Mouse (Mus musculus) midbrain, embryonic 10.5 days (tissue): ENCODE measurements around the gene Rrp9. TPM values are rescaled to one million over a fixed set of nuclear protein-coding genes. Genes with fewer than 3 reads are reported as not detected.
A peak's percentile ranks its signal among the peaks of the same experiment; 100 is the strongest.

Experiments
- DNase-seq: peaks from one replicate; pipeline ENCODE4 v3.0.0-alpha.2; 2017; ENCODE audit warnings: low spot score
- H3K27ac ChIP-seq: fragments of 300-500 bp; sonication (generic); replicated peaks from 2 replicates; pipeline ENCODE4 v1.5.1; 2016; ENCODE audit warnings: mild to moderate bottlenecking
- H3K27me3 ChIP-seq: fragments of 300-500 bp; sonication (generic); 2 replicates; pipeline ENCODE4 v1.6.1; 2016; ENCODE audit warnings: low read depth, mild to moderate bottlenecking; ENCODE audit not compliant: poor library complexity, severe bottlenecking
- H3K36me3 ChIP-seq: fragments of 300-500 bp; sonication (generic); 2 replicates; pipeline ENCODE4 v1.6.1; 2016; ENCODE audit warnings: mild to moderate bottlenecking, moderate library complexity
- H3K4me1 ChIP-seq: fragments of 300-500 bp; sonication (generic); 2 replicates; pipeline ENCODE4 v1.6.1; 2016
- H3K4me3 ChIP-seq: fragments of 300-500 bp; sonication (generic); 2 replicates; pipeline ENCODE4 v1.5.1; 2016; ENCODE audit warnings: mild to moderate bottlenecking, moderate library complexity
- H3K9me3 ChIP-seq: fragments of 300-500 bp; sonication (generic); replicated peaks from 2 replicates; pipeline ENCODE4 v1.6.1; 2016; ENCODE audit warnings: mild to moderate bottlenecking
- WGBS: fragments of 180-500 bp; shearing (Covaris S2); methylation state at CpG from one replicate; pipeline ENCODE4 v1.1.7; 2016; 5-methylcytosine and 5-hydroxymethylcytosine counted together
- polyA plus RNA-seq: library from polyadenylated mRNA; unstranded; fragments of >200 nt; fragmentation: Nextera tagmentation; extraction: Ambion mirVana; gene quantifications from 2 replicates; pipeline ENCODE4 v1.2.1, GENCODE M21; 2016

Rrp9 gene
- polyA plus RNA-seq, 1 experiment from 2014 or later: 74.9 TPM

GRCm38 (mm10) chr9:106469776-106470175 is 6.0 kb upstream of the Rrp9 start:
- Histone ChIP-seq H3K4me1 (peaks cover 55% of the 10 kb centered on the region), H3K27me3 (peaks cover 28% of the 10 kb centered on the region), H3K4me3 (no peak overlapping the region), H3K27ac (no peak overlapping the region), H3K36me3 (peaks cover 14% of the 10 kb centered on the region), H3K9me3 (no peaks in the 10 kb centered on the region)
- WGBS: 78% methylated on average over 9 of the region's 9 CpGs
- no peak for DNase-seq

- Histone ChIP-seq H3K27me3 (peaks cover 16% of the 10 kb centered on the region), H3K4me3 (peak overlapping the region; percentile 31), H3K36me3 (peaks cover 2% of the 10 kb centered on the region), H3K4me1 (peaks cover 57% of the 10 kb centered on the region), H3K9me3 (no peaks in the 10 kb centered on the region), H3K27ac (0 out of 2 replicates have a peak overlapping the region, but pooled peaks have one; percentile 56)
- WGBS: 64% methylated on average over 14 of the region's 14 CpGs
- DNase-seq: no peak
These were observed 4.6 kb upstream of the Rrp9 start for GRCm38 (mm10) chr9:106470991-106471750.

- DNase-seq: peak; percentile 48
- peak overlapping the region; percentile 31 for H3K4me3 ChIP-seq
- 11% methylated on average over 5 of the region's 5 CpGs for WGBS
- peaks cover 14% of the 10 kb centered on the region for H3K27me3 ChIP-seq
- no peaks in the 10 kb centered on the region for H3K36me3 ChIP-seq
- no peaks in the 10 kb centered on the region for H3K9me3 ChIP-seq
- H3K27ac ChIP-seq: 0 out of 2 replicates have a peak overlapping the region, but pooled peaks have one; percentile 56
- H3K4me1 ChIP-seq: peaks cover 63% of the 10 kb centered on the region
These were observed 3.9 kb upstream of the Rrp9 start for GRCm38 (mm10) chr9:106471892-106472291.

GRCm38 (mm10) chr9:106472321-106472720 is 3.4 kb upstream of the Rrp9 start:
- Histone ChIP-seq H3K9me3 (no peaks in the 10 kb centered on the region), H3K4me3 (no peak overlapping the region), H3K27me3 (peaks cover 14% of the 10 kb centered on the region), H3K36me3 (no peaks in the 10 kb centered on the region), H3K4me1 (peaks cover 67% of the 10 kb centered on the region), H3K27ac (peak overlapping the region; percentile 56; the same call in 1 of the 2 replicates)
- WGBS: 71% methylated on average over 4 of the region's 4 CpGs
- DNase-seq: no peak

GRCm38 (mm10) chr9:106473081-106473752 is 2.5 kb upstream of the Rrp9 start:
- no peak overlapping the region for H3K27ac ChIP-seq
- peaks cover 76% of the 10 kb centered on the region for H3K4me1 ChIP-seq
- 93% methylated on average over 16 of the region's 16 CpGs for WGBS
- DNase-seq: no peak
- no peak overlapping the region for H3K4me3 ChIP-seq
- H3K27me3 ChIP-seq: peaks cover 14% of the 10 kb centered on the region
- no peaks in the 10 kb centered on the region for H3K36me3 ChIP-seq
- H3K9me3 ChIP-seq: no peaks in the 10 kb centered on the region

- H3K9me3 ChIP-seq: no peaks in the 10 kb centered on the region
- no peaks in the 10 kb centered on the region for H3K36me3 ChIP-seq
- DNase-seq: no peak
- H3K27me3 ChIP-seq: peaks cover 14% of the 10 kb centered on the region
- WGBS: 76% methylated on average over 5 of the region's 5 CpGs
- H3K27ac ChIP-seq: peak overlapping the region; percentile 84
- no peak overlapping the region for H3K4me3 ChIP-seq
- peaks cover 79% of the 10 kb centered on the region for H3K4me1 ChIP-seq
These were observed 2.0 kb upstream of the Rrp9 start for GRCm38 (mm10) chr9:106473753-106474105.

GRCm38 (mm10) chr9:106474456-106474855 is 1.3 kb upstream of the Rrp9 start:
- Histone ChIP-seq H3K27ac (peak overlapping the region; percentile 84), H3K4me3 (peak overlapping the region; percentile 26), H3K9me3 (no peaks in the 10 kb centered on the region), H3K4me1 (peaks cover 78% of the 10 kb centered on the region), H3K36me3 (peaks cover 6% of the 10 kb centered on the region), H3K27me3 (peaks cover 14% of the 10 kb centered on the region)
- 6% methylated on average over 6 of the region's 6 CpGs for WGBS
- peak; percentile 85 for DNase-seq

- Histone ChIP-seq H3K27ac (peak overlapping the region; percentile 84), H3K27me3 (peaks cover 14% of the 10 kb centered on the region)
These were observed 717 bp upstream of the Rrp9 start for GRCm38 (mm10) chr9:106475046-106475445.

GRCm38 (mm10) chr9:106476002-106476923 is 500 bp downstream of the Rrp9 start:
- no peak for DNase-seq
- 40% methylated on average over 16 of the region's 16 CpGs for WGBS
- Histone ChIP-seq H3K4me3 (peak overlapping the region; percentile 84), H3K36me3 (peaks cover 24% of the 10 kb centered on the region), H3K4me1 (peaks cover 70% of the 10 kb centered on the region), H3K9me3 (no peaks in the 10 kb centered on the region), H3K27ac (peak overlapping the region; percentile 80), H3K27me3 (peaks cover 9% of the 10 kb centered on the region)

More at GRCm38 (mm10) chr9:106475046-106475445, 717 bp upstream of the Rrp9 start:
- no peak for DNase-seq
- Histone ChIP-seq H3K9me3 (no peaks in the 10 kb centered on the region), H3K36me3 (peaks cover 12% of the 10 kb centered on the region), H3K4me1 (peaks cover 72% of the 10 kb centered on the region), H3K4me3 (peak overlapping the region; percentile 24; the same call in 1 of the 2 replicates)
- 73% methylated on average over 7 of the region's 7 CpGs for WGBS

GRCm38 (mm10) chr9:106476924-106477484 is 1.2 kb downstream of the Rrp9 start, which contains the start of gene Parp3:
Gene Parp3 (minus strand): TSS chr9:106476949.
- peaks cover 62% of the 10 kb centered on the region for H3K4me1 ChIP-seq
- no peaks in the 10 kb centered on the region for H3K9me3 ChIP-seq
- peak; percentile 99 for DNase-seq
- peaks cover 7% of the 10 kb centered on the region; the same call in 1 of the 2 replicates for H3K27me3 ChIP-seq
- peaks cover 31% of the 10 kb centered on the region for H3K36me3 ChIP-seq
- peak within 1 kb of the TSS; percentile 80 for H3K27ac ChIP-seq
- peak within 1 kb of the TSS; percentile 84 for H3K4me3 ChIP-seq
- under 1% methylated on average over 41 of the region's 41 CpGs for WGBS

- Histone ChIP-seq H3K9me3 (no peaks in the 10 kb centered on the region), H3K4me3 (peak overlapping the region; percentile 84), H3K4me1 (peaks cover 56% of the 10 kb centered on the region), H3K27me3 (peaks cover 7% of the 10 kb centered on the region; the same call in 1 of the 2 replicates), H3K27ac (peak overlapping the region; percentile 80), H3K36me3 (peaks cover 36% of the 10 kb centered on the region)
- WGBS: 9% methylated on average over 16 of the region's 16 CpGs
- DNase-seq: no peak
These were observed 1.9 kb downstream of the Rrp9 start for GRCm38 (mm10) chr9:106477649-106478048.

GRCm38 (mm10) chr9:106478101-106478500 is 2.3 kb downstream of the Rrp9 start:
- Histone ChIP-seq H3K4me3 (peak overlapping the region; percentile 84), H3K9me3 (no peaks in the 10 kb centered on the region), H3K27ac (no peak overlapping the region), H3K36me3 (peaks cover 40% of the 10 kb centered on the region), H3K4me1 (peaks cover 51% of the 10 kb centered on the region), H3K27me3 (peaks cover 3% of the 10 kb centered on the region; the same call in 1 of the 2 replicates)
- 86% methylated on average over 9 of the region's 9 CpGs for WGBS
- no peak for DNase-seq
